Mouse (Mus musculus) myocyte (in vitro differentiated cells): ENCODE data around the gene Csf2rb2. TPM values are rescaled to one million over a fixed set of nuclear protein-coding genes. Genes with fewer than 3 reads are reported as not detected.

Experiments used
- H3K27me3 ChIP-seq: one replicate; pipeline ENCODE4 v1.6.1; 2011; ENCODE audit not compliant: control insufficient read depth, insufficient read depth, insufficient read length
- H3K36me3 ChIP-seq: one replicate; pipeline ENCODE4 v1.6.1; 2011; ENCODE audit not compliant: control insufficient read depth, insufficient read depth
- H3K4me2 ChIP-seq: one replicate; pipeline ENCODE4 v1.6.1; 2011; ENCODE audit warnings: low read depth, control low read depth
- H3K4me3 ChIP-seq: one replicate; pipeline ENCODE4 v1.5.1; 2011; ENCODE audit warnings: mild to moderate bottlenecking, control low read depth, moderate library complexity
- H3K79me2 ChIP-seq: one replicate; pipeline ENCODE4 v1.6.1; 2011; ENCODE audit not compliant: control insufficient read depth, insufficient read depth
- H3ac ChIP-seq: one replicate; pipeline ENCODE4 v1.6.1; 2011; ENCODE audit not compliant: control insufficient read depth, insufficient read length
- CEBPB ChIP-seq: IDR thresholded peaks from 2 replicates; pipeline ENCODE4 v1.6.1; 2011; ENCODE audit warnings: mild to moderate bottlenecking, moderate library complexity; ENCODE audit not compliant: poor library complexity, insufficient read depth, severe bottlenecking
- E2F4 ChIP-seq: IDR thresholded peaks from one replicate; pipeline ENCODE4 v1.6.1; 2011; ENCODE audit warnings: mild to moderate bottlenecking, control low read depth, moderate library complexity; ENCODE audit not compliant: insufficient read depth
- MAX ChIP-seq: IDR thresholded peaks from one replicate; pipeline ENCODE4 v1.6.1; 2011; ENCODE audit warnings: low read depth, mild to moderate bottlenecking, control low read depth
- MYOD1 ChIP-seq, 3 experiments: IDR thresholded peaks; one replicate each; pipeline ENCODE4 v1.6.1; 2011; ENCODE audit warnings: control low read depth in 2 of 3, low read depth in 2 of 3, mild to moderate bottlenecking in 2 of 3, moderate library complexity in 1 of 3; ENCODE audit not compliant: insufficient read length in 2 of 3, control insufficient read depth in 1 of 3
- MYOG ChIP-seq, 3 experiments: IDR thresholded peaks; one replicate each; pipeline ENCODE4 v1.6.1; 2011; ENCODE audit warnings: control low read depth in 2 of 3, low read depth in 2 of 3, mild to moderate bottlenecking in 2 of 3; ENCODE audit not compliant: insufficient read length in 2 of 3, control insufficient read depth in 1 of 3, insufficient read depth in 1 of 3
- POLR2A ChIP-seq: IDR thresholded peaks from one replicate; pipeline ENCODE4 v1.6.1; 2011; ENCODE audit warnings: low read depth, mild to moderate bottlenecking, control low read depth, moderate library complexity; ENCODE audit not compliant: insufficient read length
- POLR2AphosphoS2 ChIP-seq: IDR thresholded peaks from one replicate; pipeline ENCODE4 v1.6.1; 2011; ENCODE audit warnings: low read depth, control low read depth; ENCODE audit not compliant: insufficient read length
- REST ChIP-seq: IDR thresholded peaks from one replicate; pipeline ENCODE4 v1.6.1; 2011; ENCODE audit warnings: mild to moderate bottlenecking, control low read depth, moderate library complexity; ENCODE audit not compliant: insufficient read depth, insufficient read length
- SRF ChIP-seq: IDR thresholded peaks from one replicate; pipeline ENCODE4 v1.6.1; 2011; ENCODE audit warnings: low read depth; ENCODE audit not compliant: control insufficient read depth, insufficient read length
- TCF12 ChIP-seq: IDR thresholded peaks from one replicate; pipeline ENCODE4 v1.6.1; 2011; ENCODE audit warnings: mild to moderate bottlenecking, control low read depth; ENCODE audit not compliant: poor library complexity, insufficient read depth, severe bottlenecking
- TCF3 ChIP-seq: IDR thresholded peaks from one replicate; pipeline ENCODE4 v1.6.1; 2011; ENCODE audit warnings: low read depth, control low read depth; ENCODE audit not compliant: insufficient read length
- USF1 ChIP-seq: IDR thresholded peaks from one replicate; pipeline ENCODE4 v1.6.1; 2011; ENCODE audit warnings: low read depth, mild to moderate bottlenecking, control low read depth, moderate library complexity
- polyA plus RNA-seq: library from polyadenylated mRNA; unstranded; fragments of >200 nt; fragmentation: generic; extraction: Trizol; gene quantifications from one replicate; pipeline ENCODE4 v1.2.1, GENCODE M21; 2012; ENCODE audit warnings: missing spikeins

Gene Csf2rb2
- polyA plus RNA-seq, 1 experiment: 0.14 TPM

- no peaks in the 10 kb centered on the region for H3K27me3 ChIP-seq
- H3K79me2 ChIP-seq: no peaks in the 10 kb centered on the region
- no peak overlapping the region for H3K4me3 ChIP-seq
- TF ChIP-seq MAX: no peak
- no peaks in the 10 kb centered on the region for H3K36me3 ChIP-seq
- H3ac ChIP-seq: no peak overlapping the region
- no peak overlapping the region for H3K4me2 ChIP-seq
These were observed 1.8 kb downstream of the Csf2rb2 start for GRCm38 (mm10) chr15:78303665-78304233.

- Histone ChIP-seq H3K36me3 (no peaks in the 10 kb centered on the region), H3K79me2 (no peaks in the 10 kb centered on the region), H3K27me3 (no peaks in the 10 kb centered on the region), H3K4me3 (no peak overlapping the region), H3K4me2 (no peak overlapping the region), H3ac (no peak overlapping the region)
- TF ChIP-seq TCF12 (no peak), POLR2AphosphoS2 (no peak), SRF (no peak), MAX (no peak), MYOD1 (IDR thresholded peaks at IDR 0.05; ENCODE audit: control insufficient read depth in 1 of 3, insufficient read length in 2 of 3, low read depth in 2 of 3) (no peak), CEBPB (no peak), TCF3 (no peak)
These were observed 2.8 kb downstream of the Csf2rb2 start for GRCm38 (mm10) chr15:78302718-78303117.

- Histone ChIP-seq H3K4me3 (no peak overlapping the region), H3ac (no peak overlapping the region), H3K27me3 (no peaks in the 10 kb centered on the region), H3K36me3 (no peaks in the 10 kb centered on the region), H3K4me2 (peak overlapping the region; percentile 43), H3K79me2 (no peaks in the 10 kb centered on the region)
- TF ChIP-seq TCF3: no peak
- no peak for TF ChIP-seq E2F4
- no peak for TF ChIP-seq MYOG (IDR thresholded peaks at IDR 0.05; ENCODE audit: control insufficient read depth in 1 of 3, insufficient read depth in 1 of 3, insufficient read length in 2 of 3, low read depth in 2 of 3)
- no peak for TF ChIP-seq SRF
- TF ChIP-seq CEBPB: no peak
- no peak for TF ChIP-seq MYOD1 (IDR thresholded peaks at IDR 0.05; ENCODE audit: control insufficient read depth in 1 of 3, insufficient read length in 2 of 3, low read depth in 2 of 3)
- no peak for TF ChIP-seq REST
- no peak for TF ChIP-seq POLR2A
- no peak for TF ChIP-seq MAX
- TF ChIP-seq USF1: no peak
- TF ChIP-seq POLR2AphosphoS2: no peak
- TF ChIP-seq TCF12: no peak
These were observed 4.7 kb downstream of the Csf2rb2 start for GRCm38 (mm10) chr15:78300773-78301172.

GRCm38 (mm10) chr15:78299641-78300040, 5.9 kb downstream of the Csf2rb2 start:
- Histone ChIP-seq H3K36me3 (no peaks in the 10 kb centered on the region), H3K79me2 (no peaks in the 10 kb centered on the region), H3ac (no peak overlapping the region), H3K27me3 (no peaks in the 10 kb centered on the region), H3K4me3 (no peak overlapping the region), H3K4me2 (no peak overlapping the region)
- TF ChIP-seq MAX (no peak), E2F4 (no peak), REST (no peak), CEBPB (no peak), MYOD1 (IDR thresholded peaks at IDR 0.05; ENCODE audit: control insufficient read depth in 1 of 3, insufficient read length in 2 of 3, low read depth in 2 of 3) (no peak), POLR2A (no peak), USF1 (no peak), TCF3 (no peak), MYOG (IDR thresholded peaks at IDR 0.05; ENCODE audit: control insufficient read depth in 1 of 3, insufficient read depth in 1 of 3, insufficient read length in 2 of 3, low read depth in 2 of 3) (no peak), TCF12 (no peak), POLR2AphosphoS2 (no peak), SRF (no peak)

- H3K79me2 ChIP-seq: no peaks in the 10 kb centered on the region
- TF ChIP-seq POLR2A (no peak), TCF3 (no peak), REST (no peak), E2F4 (no peak), USF1 (no peak), SRF (no peak), MYOD1 (IDR thresholded peaks at IDR 0.05; ENCODE audit: control insufficient read depth in 1 of 3, insufficient read length in 2 of 3, low read depth in 2 of 3) (no peak), CEBPB (no peak), TCF12 (no peak), POLR2AphosphoS2 (no peak)
- no peak overlapping the region for H3K4me2 ChIP-seq
- H3K27me3 ChIP-seq: no peaks in the 10 kb centered on the region
- H3K4me3 ChIP-seq: no peak overlapping the region
- H3K36me3 ChIP-seq: no peaks in the 10 kb centered on the region
- H3ac ChIP-seq: no peak overlapping the region
These were observed 7.0 kb downstream of the Csf2rb2 start for GRCm38 (mm10) chr15:78298558-78298957.
